In genomic region chr10:79527453-79527845, GRCm38 (mm10) we compare ENCODE assay signal across 24 mouse cellular contexts. TPM values are rescaled to one million over a fixed set of nuclear protein-coding genes. Genes with fewer than 3 reads are reported as not detected.
DNase-seq lines count a peak whose midpoint lies in the region; ATAC-seq and TF ChIP-seq lines count a peak whose summit lies in the region.
"Had no signal": no experiment of that assay in that cellular context is flagged by ENCODE, and none has a peak within 500 bp of the region (broad histone marks: within the 10 kb centered on the region; RNA-seq: fewer than 3 reads in every experiment).

No protein-coding gene starts in this region.

- no peaks in the 10 kb centered on the region for H3K27me3 ChIP-seq in forebrain, embryonic 10.5 days (ENCODE audit: poor library complexity, severe bottlenecking)
- H3K27me3 ChIP-seq in forebrain, embryonic 15.5 days = no peaks in the 10 kb centered on the region
- no peaks in the 10 kb centered on the region for H3K27me3 ChIP-seq in intestine, embryonic 14.5 days (replicated peaks; ENCODE audit: control insufficient read depth, insufficient read depth, low read length)
- no peaks in the 10 kb centered on the region for H3K27me3 ChIP-seq in intestine, postnatal 0 days (replicated peaks; ENCODE audit: control insufficient read depth, insufficient read depth, low read length)
- H3K27me3 ChIP-seq in limb, embryonic 11.5 days (ENCODE audit: control insufficient read depth, insufficient read depth, low read length) = no peaks in the 10 kb centered on the region
- H3K27me3 ChIP-seq: embryonic facial prominence, embryonic 13.5 days; hindbrain, embryonic 12.5 days had no signal

- no peak overlapping the region for H3K4me3 ChIP-seq in forebrain, embryonic 10.5 days
- no peak overlapping the region for H3K4me3 ChIP-seq in forebrain, embryonic 15.5 days
- no peak overlapping the region for H3K4me3 ChIP-seq in intestine, embryonic 14.5 days (ENCODE audit: low read depth, low read length)
- no peak overlapping the region for H3K4me3 ChIP-seq in intestine, postnatal 0 days (ENCODE audit: low read depth, low read length)
- no peak overlapping the region for H3K4me3 ChIP-seq in lung, adult 2 months (replicated peaks; ENCODE audit: extremely low read depth, low read depth, low read length)
- H3K4me3 ChIP-seq in limb, embryonic 11.5 days (ENCODE audit: low read depth, low read length) = no peak overlapping the region
- H3K4me3 ChIP-seq: embryonic facial prominence, embryonic 13.5 days; heart, adult 2 months; heart, embryonic 13.5 days; hindbrain, embryonic 12.5 days had no signal

- no peak for TF ChIP-seq POLR2A in lung, adult 2 months (IDR thresholded peaks at IDR 0.05; ENCODE audit: borderline replicate concordance, extremely low read depth, low read depth, low read length)

- no peak for TF ChIP-seq CTCF in intestine, postnatal 0 days (IDR thresholded peaks at IDR 0.05; ENCODE audit: low read depth)
- TF ChIP-seq CTCF in lung, adult 2 months (IDR thresholded peaks at IDR 0.05; ENCODE audit: insufficient read depth, low read length) = no peak

- H3K27ac ChIP-seq in forebrain, embryonic 10.5 days = no peak overlapping the region
- no peak overlapping the region for H3K27ac ChIP-seq in forebrain, embryonic 15.5 days (replicated peaks)
- H3K27ac ChIP-seq in intestine, embryonic 14.5 days (ENCODE audit: low read depth) = no peak overlapping the region
- no peak overlapping the region for H3K27ac ChIP-seq in intestine, postnatal 0 days (ENCODE audit: low read depth, low read length)
- no peak overlapping the region for H3K27ac ChIP-seq in limb, embryonic 11.5 days (replicated peaks; ENCODE audit: low read depth, low read length)
- H3K27ac ChIP-seq: embryonic facial prominence, embryonic 13.5 days; heart, adult 2 months; heart, embryonic 13.5 days; hindbrain, embryonic 12.5 days had no signal

- 93% methylated on average over 6 of the region's 6 CpGs for WGBS in forebrain, embryonic 10.5 days
- 85% methylated on average over 6 of the region's 6 CpGs for WGBS in forebrain, embryonic 15.5 days
- 93% methylated on average over 6 of the region's 6 CpGs for WGBS in intestine, embryonic 14.5 days
- WGBS in intestine, postnatal 0 days = 88% methylated on average over 6 of the region's 6 CpGs
- 76% methylated on average over 6 of the region's 6 CpGs for WGBS in lung, adult 2 months
- WGBS in limb, embryonic 11.5 days = 85% methylated on average over 6 of the region's 6 CpGs

- H3K4me2 ChIP-seq in forebrain, embryonic 15.5 days (replicated peaks) = no peak overlapping the region
- no peak overlapping the region for H3K4me2 ChIP-seq in intestine, embryonic 14.5 days (ENCODE audit: low read length)
- no peak overlapping the region for H3K4me2 ChIP-seq in intestine, postnatal 0 days (replicated peaks; ENCODE audit: low read depth)
- no peak overlapping the region for H3K4me2 ChIP-seq in limb, embryonic 11.5 days (ENCODE audit: low read depth, severe bottlenecking)
- H3K4me2 ChIP-seq: embryonic facial prominence, embryonic 13.5 days; heart, embryonic 13.5 days; hindbrain, embryonic 12.5 days had no signal

- H3K36me3 ChIP-seq in forebrain, embryonic 10.5 days (replicated peaks) = peaks cover 56% of the 10 kb centered on the region
- H3K36me3 ChIP-seq in forebrain, embryonic 15.5 days = no peaks in the 10 kb centered on the region
- peaks cover 22% of the 10 kb centered on the region for H3K36me3 ChIP-seq in intestine, embryonic 14.5 days (ENCODE audit: control insufficient read depth, insufficient read depth, low read length)
- H3K36me3 ChIP-seq in intestine, postnatal 0 days (ENCODE audit: control insufficient read depth, insufficient read depth) = peaks cover 47% of the 10 kb centered on the region
- H3K36me3 ChIP-seq in limb, embryonic 11.5 days (ENCODE audit: control insufficient read depth, insufficient read depth, low read length) = peaks cover 2% of the 10 kb centered on the region; the same call in 1 of the 2 replicates
- H3K36me3 ChIP-seq: G1E; hindbrain, embryonic 12.5 days had no signal

- ATAC-seq in forebrain, embryonic 15.5 days (replicated peaks) = no peak
- no peak for ATAC-seq in intestine, embryonic 14.5 days (replicated peaks; ENCODE audit: low FRiP score, low TSS enrichment, low read depth)
- ATAC-seq in intestine, postnatal 0 days = no peak
- ATAC-seq in limb, embryonic 11.5 days (ENCODE audit: insufficient number of reproducible peaks, low FRiP score, low TSS enrichment, low read depth) = no peak
- ATAC-seq: CD4-positive, CD25-positive, alpha-beta regulatory T cell, adult 4 months; forebrain, embryonic 14.5 days; hindbrain, embryonic 16.5 days had no signal

- DNase-seq in forebrain, embryonic 10.5 days (ENCODE audit: extremely low spot score, low spot score) = peak; percentile 13
- peak; percentile 32 for DNase-seq in intestine, embryonic 14.5 days (ENCODE audit: low spot score)
- peak; percentile 3 for DNase-seq in lung, adult 2 months
- DNase-seq in lung, postnatal 10 days = no peak
- DNase-seq in limb, embryonic 11.5 days (ENCODE audit: low spot score) = peak; percentile 15
- DNase-seq in cerebellum, adult 9-10 months = no peak
- DNase-seq: adrenal gland, postnatal 14 days; B cell, adult 2 months; cerebellum, adult 11-12 months; cerebellum, adult 9-11 months; cerebellum, postnatal 36 days; gastrocnemius, postnatal 10 days had no signal

- no peaks in the 10 kb centered on the region for H3K9me3 ChIP-seq in forebrain, embryonic 10.5 days
- no peaks in the 10 kb centered on the region for H3K9me3 ChIP-seq in forebrain, embryonic 15.5 days
- no peaks in the 10 kb centered on the region for H3K9me3 ChIP-seq in intestine, embryonic 14.5 days (ENCODE audit: control insufficient read depth, low read length)
- no peaks in the 10 kb centered on the region for H3K9me3 ChIP-seq in intestine, postnatal 0 days (ENCODE audit: control insufficient read depth)
- no peaks in the 10 kb centered on the region for H3K9me3 ChIP-seq in limb, embryonic 11.5 days (ENCODE audit: control insufficient read depth, low read length)
- H3K9me3 ChIP-seq: embryonic facial prominence, embryonic 13.5 days; G1E; heart, embryonic 13.5 days; hindbrain, embryonic 12.5 days had no signal

- peaks cover 10% of the 10 kb centered on the region for H3K4me1 ChIP-seq in forebrain, embryonic 10.5 days
- no peaks in the 10 kb centered on the region for H3K4me1 ChIP-seq in forebrain, embryonic 15.5 days
- no peaks in the 10 kb centered on the region for H3K4me1 ChIP-seq in intestine, embryonic 14.5 days (replicated peaks; ENCODE audit: control insufficient read depth, insufficient read depth, low read length)
- H3K4me1 ChIP-seq in intestine, postnatal 0 days (replicated peaks; ENCODE audit: control insufficient read depth, insufficient read depth, low read length) = no peaks in the 10 kb centered on the region
- H3K4me1 ChIP-seq in lung, adult 2 months (ENCODE audit: control insufficient read depth, insufficient read depth, low read length) = no peaks in the 10 kb centered on the region
- no peaks in the 10 kb centered on the region for H3K4me1 ChIP-seq in limb, embryonic 11.5 days (ENCODE audit: control insufficient read depth, insufficient read depth, low read length)

- no peak overlapping the region for H3K9ac ChIP-seq in forebrain, embryonic 15.5 days (replicated peaks)
- no peak overlapping the region for H3K9ac ChIP-seq in intestine, embryonic 14.5 days (ENCODE audit: low read length)
- no peak overlapping the region for H3K9ac ChIP-seq in intestine, postnatal 0 days (ENCODE audit: low read depth, low read length)
- H3K9ac ChIP-seq in limb, embryonic 11.5 days (ENCODE audit: low read length) = no peak overlapping the region
- H3K9ac ChIP-seq: embryonic facial prominence, embryonic 13.5 days; heart, embryonic 13.5 days; hindbrain, embryonic 12.5 days had no signal

RNA-seq across cellular contexts. Expression of gene Plpp2, which starts 6.1 kb away (rescaled TPM):
- polyA plus RNA-seq in forebrain, embryonic 10.5 days (2016; fragmentation: Nextera tagmentation; extraction: Ambion mirVana) = 26.0 and 28.8 TPM in 2 replicates
- 8.8 and 10.7 TPM in 2 replicates for polyA plus RNA-seq in forebrain, embryonic 15.5 days (2015; fragmentation: Nextera tagmentation; extraction: Ambion mirVana)
- 91.9 and 92.2 TPM in 2 replicates for polyA plus RNA-seq in intestine, embryonic 14.5 days (2014; fragmentation: Nextera tagmentation; extraction: Ambion mirVana)
- polyA plus RNA-seq in intestine, postnatal 0 days (2015; fragmentation: Nextera tagmentation; extraction: Ambion mirVana) = 141 TPM in 2 replicates
- polyA plus RNA-seq in lung, adult 2 months (2012; rRNA removed) = 27.9 and 30.4 TPM in 2 replicates
- polyA plus RNA-seq in limb, embryonic 11.5 days (2014; fragmentation: Nextera tagmentation; extraction: Ambion mirVana) = 20.3 and 21.8 TPM in 2 replicates

RNA-seq across cellular contexts. Expression of gene Mier2, which starts 27.6 kb away (rescaled TPM):
- polyA plus RNA-seq in forebrain, embryonic 10.5 days (2016; fragmentation: Nextera tagmentation; extraction: Ambion mirVana) = 65.0 and 73.5 TPM in 2 replicates
- 60.1 and 61.7 TPM in 2 replicates for polyA plus RNA-seq in forebrain, embryonic 15.5 days (2015; fragmentation: Nextera tagmentation; extraction: Ambion mirVana)
- 47.9 and 48.0 TPM in 2 replicates for polyA plus RNA-seq in intestine, embryonic 14.5 days (2014; fragmentation: Nextera tagmentation; extraction: Ambion mirVana)
- polyA plus RNA-seq in intestine, postnatal 0 days (2015; fragmentation: Nextera tagmentation; extraction: Ambion mirVana) = 15.6 and 16.2 TPM in 2 replicates
- polyA plus RNA-seq in lung, adult 2 months (2012; rRNA removed) = 62.5 and 71.8 TPM in 2 replicates
- 54.2 and 56.2 TPM in 2 replicates for polyA plus RNA-seq in limb, embryonic 11.5 days (2014; fragmentation: Nextera tagmentation; extraction: Ambion mirVana)

RNA-seq across cellular contexts. Expression of gene Vmn2r83, which starts 58.9 kb away (rescaled TPM):
- polyA plus RNA-seq in forebrain, embryonic 10.5 days (2016; fragmentation: Nextera tagmentation; extraction: Ambion mirVana) = not detected in 2 replicates
- polyA plus RNA-seq in forebrain, embryonic 15.5 days (2015; fragmentation: Nextera tagmentation; extraction: Ambion mirVana) = not detected in 2 replicates
- polyA plus RNA-seq in intestine, embryonic 14.5 days (2014; fragmentation: Nextera tagmentation; extraction: Ambion mirVana) = not detected in 2 replicates
- not detected in 2 replicates for polyA plus RNA-seq in intestine, postnatal 0 days (2015; fragmentation: Nextera tagmentation; extraction: Ambion mirVana)
- not detected in 2 replicates for polyA plus RNA-seq in lung, adult 2 months (2012; rRNA removed)
- polyA plus RNA-seq in limb, embryonic 11.5 days (2014; fragmentation: Nextera tagmentation; extraction: Ambion mirVana) = not detected in 2 replicates
- polyA plus RNA-seq: CD4-positive, CD25-positive, alpha-beta regulatory T cell, adult 4 months; embryonic facial prominence, embryonic 13.5 days; forebrain, embryonic 14.5 days; frontal cortex, adult 2 months; G1E; heart, adult 2 months; heart, embryonic 13.5 days; heart, postnatal 0 days had no signal

RNA-seq across cellular contexts. Expression of gene Theg, which starts 59.7 kb away (rescaled TPM):
- polyA plus RNA-seq in forebrain, embryonic 10.5 days (2016; fragmentation: Nextera tagmentation; extraction: Ambion mirVana) = not detected in 2 replicates
- polyA plus RNA-seq in forebrain, embryonic 15.5 days (2015; fragmentation: Nextera tagmentation; extraction: Ambion mirVana) = not detected in 2 replicates
- polyA plus RNA-seq in intestine, embryonic 14.5 days (2014; fragmentation: Nextera tagmentation; extraction: Ambion mirVana) = not detected in 2 replicates
- not detected in 2 replicates for polyA plus RNA-seq in intestine, postnatal 0 days (2015; fragmentation: Nextera tagmentation; extraction: Ambion mirVana)
- polyA plus RNA-seq in lung, adult 2 months (2012; rRNA removed) = not detected in 2 replicates
- not detected in 2 replicates for polyA plus RNA-seq in limb, embryonic 11.5 days (2014; fragmentation: Nextera tagmentation; extraction: Ambion mirVana)
- polyA plus RNA-seq: CD4-positive, CD25-positive, alpha-beta regulatory T cell, adult 4 months; embryonic facial prominence, embryonic 13.5 days; forebrain, embryonic 14.5 days; G1E; heart, embryonic 13.5 days; heart, postnatal 0 days; hindbrain, embryonic 12.5 days; hindbrain, embryonic 16.5 days had no signal

Comparison
In these comparisons a context has a peak if more than half of its experiments do, and no peak if none do; other contexts are left out.
1. DNase-seq: peak in forebrain, embryonic 10.5 days (single experiment), intestine, embryonic 14.5 days (single experiment), lung, adult 2 months (single experiment) and limb, embryonic 11.5 days (single experiment); none in lung, postnatal 10 days (single experiment) and cerebellum, adult 9-10 months (single experiment).